9 mouse cellular contexts compared by ENCODE assay signal in the genomic region with DNA sequence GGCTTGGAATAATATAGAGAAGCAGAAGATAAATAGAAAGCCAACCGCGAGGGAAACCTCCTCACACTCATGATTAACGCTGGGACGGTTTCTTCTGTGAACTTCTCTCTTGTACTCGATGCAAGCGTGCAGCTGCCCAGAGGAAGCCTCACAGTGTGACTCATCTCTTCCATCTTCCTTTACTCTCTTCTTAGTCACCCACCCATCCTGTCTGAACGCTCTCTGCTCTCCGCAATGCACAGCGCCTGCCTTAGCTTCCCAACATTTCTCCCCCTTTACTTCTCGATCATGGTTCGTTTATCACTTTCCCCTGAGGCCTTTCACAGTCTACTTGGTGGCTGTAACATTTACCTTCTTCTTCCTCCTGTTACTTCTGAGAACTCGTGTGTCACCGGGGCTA. TPM values are rescaled to one million over a fixed set of nuclear protein-coding genes. Genes with fewer than 3 reads are reported as not detected.
DNase-seq lines count a peak whose midpoint lies in the region; ATAC-seq and TF ChIP-seq lines count a peak whose summit lies in the region.
"Had no signal": no experiment of that assay in that cellular context is flagged by ENCODE, and none has a peak within 500 bp of the region (broad histone marks: within the 10 kb centered on the region; RNA-seq: fewer than 3 reads in every experiment).

No protein-coding gene starts in this region.

- H3K27me3 ChIP-seq in lung, postnatal 0 days (replicated peaks; ENCODE audit: insufficient read depth, low read length): no peaks in the 10 kb centered on the region

- no peaks in the 10 kb centered on the region for H3K36me3 ChIP-seq in lung, postnatal 0 days (ENCODE audit: insufficient read depth, low read length)

- no peak overlapping the region for H3K9ac ChIP-seq in lung, postnatal 0 days (replicated peaks; ENCODE audit: low read depth)

- 55% methylated on average over 13 of the region's 13 CpGs for WGBS in lung, postnatal 0 days

- peak; percentile 43 for DNase-seq in gastrocnemius, adult 18-20 months (ENCODE audit: low spot score)
- DNase-seq in gastrocnemius, postnatal 4 days (ENCODE audit: low spot score in 2 of 2): no peak
- peak; percentile 53 for DNase-seq in A20 (ENCODE audit: low read depth, low spot score)
- DNase-seq in lung, postnatal 0 days (ENCODE audit: low spot score): peak; percentile 66
- DNase-seq in thymus, postnatal 4 days: peak; percentile 32
- no peak for DNase-seq in yolk sac, embryonic 10.5 days (ENCODE audit: low spot score)
- no peak for DNase-seq in cerebellum, adult 9-11 months

- ATAC-seq in common myeloid progenitor, adult 5-6 weeks (replicated peaks; ENCODE audit: low read depth, poor library complexity, severe bottlenecking): peak; percentile 83
- peak; percentile 77 for ATAC-seq in lung, postnatal 0 days

- H3K27ac ChIP-seq in lung, postnatal 0 days (ENCODE audit: low read length): peak overlapping the region; percentile 34

- no peak for TF ChIP-seq CTCF in lung, postnatal 0 days (IDR thresholded peaks at IDR 0.05)

- peaks cover 11% of the 10 kb centered on the region; the same call in 1 of the 2 replicates for H3K4me1 ChIP-seq in lung, postnatal 0 days (ENCODE audit: insufficient read depth, low read depth, low read length)

- no peaks in the 10 kb centered on the region for H3K9me3 ChIP-seq in lung, postnatal 0 days (ENCODE audit: low read length)

- H3K4me2 ChIP-seq in lung, postnatal 0 days (replicated peaks; ENCODE audit: low read depth, low read length): no peak overlapping the region

- peak; percentile 32 for TF ChIP-seq EP300 in lung, postnatal 0 days (IDR thresholded peaks at IDR 0.05)

- no peak overlapping the region for H3K4me3 ChIP-seq in lung, postnatal 0 days (ENCODE audit: low read depth, low read length)

RNA-seq across cellular contexts. Expression of gene Gm17622, which starts 20.1 kb away (rescaled TPM):
- total RNA-seq in gastrocnemius, adult 18-20 months (2021): not detected
- total RNA-seq in gastrocnemius, postnatal 4 days (2021): not detected
- total RNA-seq in common myeloid progenitor, adult 5-6 weeks (2017): not detected in 2 replicates
- polyA plus RNA-seq in lung, postnatal 0 days (2015; fragmentation: Nextera tagmentation; extraction: Ambion mirVana): not detected in 2 replicates
- polyA plus RNA-seq: neural tube, embryonic 11.5 days had no signal

RNA-seq across cellular contexts. Expression of gene Polk, which starts 31.7 kb away (rescaled TPM):
- total RNA-seq in gastrocnemius, adult 18-20 months (2021): 1 to 10 TPM; 4.9 to 5.2 TPM
- 1 to 10 TPM; 7.1 to 8.8 TPM for total RNA-seq in gastrocnemius, postnatal 4 days (2021)
- total RNA-seq in common myeloid progenitor, adult 5-6 weeks (2017): 13.9 and 16.3 TPM in 2 replicates
- 4.6 and 5.0 TPM in 2 replicates for polyA plus RNA-seq in lung, postnatal 0 days (2015; fragmentation: Nextera tagmentation; extraction: Ambion mirVana)

RNA-seq across cellular contexts. Expression of gene Col4a3bp, which starts 31.8 kb away (rescaled TPM):
- total RNA-seq in gastrocnemius, adult 18-20 months (2021): 10 to 100 TPM; 40.3 to 41.8 TPM
- 10 to 100 TPM; 35.3 to 43.1 TPM for total RNA-seq in gastrocnemius, postnatal 4 days (2021)
- total RNA-seq in common myeloid progenitor, adult 5-6 weeks (2017): 47.7 and 60.5 TPM in 2 replicates
- polyA plus RNA-seq in lung, postnatal 0 days (2015; fragmentation: Nextera tagmentation; extraction: Ambion mirVana): 10.0 and 12.9 TPM in 2 replicates

RNA-seq across cellular contexts. Expression of gene Ankdd1b, which starts 39.6 kb away (rescaled TPM):
- under 1 TPM in 1 of 2 experiments, not detected in 1; 0.52 TPM for total RNA-seq in gastrocnemius, adult 18-20 months (2021)
- under 1 TPM; 0.31 to 0.56 TPM for total RNA-seq in gastrocnemius, postnatal 4 days (2021)
- not detected in 2 replicates for total RNA-seq in common myeloid progenitor, adult 5-6 weeks (2017)
- 0.19 and 0.24 TPM in 2 replicates for polyA plus RNA-seq in lung, postnatal 0 days (2015; fragmentation: Nextera tagmentation; extraction: Ambion mirVana)
- polyA plus RNA-seq: neural tube, embryonic 11.5 days had no signal

Comparison
In these comparisons a context has a peak if more than half of its experiments do, and no peak if none do; other contexts are left out.
1. DNase-seq: peak in gastrocnemius, adult 18-20 months (single experiment), A20 (single experiment), lung, postnatal 0 days (single experiment) and thymus, postnatal 4 days (single experiment); none in gastrocnemius, postnatal 4 days (0 of 2), yolk sac, embryonic 10.5 days (single experiment) and cerebellum, adult 9-11 months (single experiment).